Mouse (Mus musculus) limb, embryonic 13.5 days (tissue): ENCODE results near the gene Sprr2a3. TPM values are rescaled to one million over a fixed set of nuclear protein-coding genes. Genes with fewer than 3 reads are reported as not detected.
"Not testable (repeated sequence)": the region's sequence is repeated elsewhere in the genome, so short reads cannot be mapped to it uniquely, and the experiment has no call there.

Source experiments
- ATAC-seq: fragments of 200-750 bp; cut with Nextera tagmentation; 2 replicates; pipeline ENCODE4 v1.8.0; 2017; ENCODE audit warnings: low read depth, moderate number of reproducible peaks, moderate TSS enrichment; ENCODE audit not compliant: low FRiP score
- H3K27ac ChIP-seq: fragments of 300-500 bp; sonication (generic); 2 replicates; pipeline ENCODE4 v1.5.1; 2015; ENCODE audit warnings: inconsistent platforms, mild to moderate bottlenecking, moderate library complexity
- H3K27me3 ChIP-seq: fragments of 300-500 bp; sonication (generic); 2 replicates; pipeline ENCODE4 v1.6.1; 2015; ENCODE audit warnings: mild to moderate bottlenecking, inconsistent platforms
- H3K36me3 ChIP-seq: fragments of 300-500 bp; sonication (generic); 2 replicates; pipeline ENCODE4 v1.6.1; 2015; ENCODE audit warnings: inconsistent platforms, mild to moderate bottlenecking, moderate library complexity
- H3K4me1 ChIP-seq: fragments of 300-500 bp; sonication (generic); 2 replicates; pipeline ENCODE4 v1.6.1; 2015; ENCODE audit warnings: inconsistent platforms
- H3K4me2 ChIP-seq: fragments of 300-500 bp; sonication (generic); replicated peaks from 2 replicates; pipeline ENCODE4 v1.6.1; 2015; ENCODE audit warnings: inconsistent platforms, mild to moderate bottlenecking, moderate library complexity
- H3K4me3 ChIP-seq: fragments of 300-500 bp; sonication (generic); 2 replicates; pipeline ENCODE4 v1.5.1; 2015; ENCODE audit warnings: moderate library complexity, mild to moderate bottlenecking, inconsistent platforms
- H3K9ac ChIP-seq: fragments of 300-500 bp; sonication (generic); 2 replicates; pipeline ENCODE4 v1.6.1; 2015; ENCODE audit warnings: mild to moderate bottlenecking, inconsistent platforms
- H3K9me3 ChIP-seq: fragments of 300-500 bp; sonication (generic); 2 replicates; pipeline ENCODE4 v1.6.1; 2016; ENCODE audit warnings: inconsistent platforms
- WGBS: fragments of 180-500 bp; shearing (Covaris S2); methylation state at CpG from one replicate; pipeline ENCODE4 v1.1.7; 2015; 5-methylcytosine and 5-hydroxymethylcytosine counted together
- polyA plus RNA-seq: library from polyadenylated mRNA; unstranded; fragments of >200 nt; fragmentation: Nextera tagmentation; extraction: Ambion mirVana; gene quantifications from 2 replicates; pipeline ENCODE4 v1.2.1, GENCODE M21; 2015

The Sprr2a3 gene
- polyA plus RNA-seq, 1 experiment from 2014 or later = not detected

GRCm38 (mm10) chr3:92274018-92274417, 11.2 kb upstream of the Sprr2a3 start:
- H3K4me2 ChIP-seq, H3K36me3 ChIP-seq, H3K9me3 ChIP-seq, H3K4me3 ChIP-seq, H3K4me1 ChIP-seq, H3K27me3 ChIP-seq, H3K9ac ChIP-seq, H3K27ac ChIP-seq: not testable (repeated sequence)
- ATAC-seq = peak; percentile 29; the same call in 1 of the 2 replicates
- no CpG with 5 or more reads among the region's 1 CpGs for WGBS

DNA sequence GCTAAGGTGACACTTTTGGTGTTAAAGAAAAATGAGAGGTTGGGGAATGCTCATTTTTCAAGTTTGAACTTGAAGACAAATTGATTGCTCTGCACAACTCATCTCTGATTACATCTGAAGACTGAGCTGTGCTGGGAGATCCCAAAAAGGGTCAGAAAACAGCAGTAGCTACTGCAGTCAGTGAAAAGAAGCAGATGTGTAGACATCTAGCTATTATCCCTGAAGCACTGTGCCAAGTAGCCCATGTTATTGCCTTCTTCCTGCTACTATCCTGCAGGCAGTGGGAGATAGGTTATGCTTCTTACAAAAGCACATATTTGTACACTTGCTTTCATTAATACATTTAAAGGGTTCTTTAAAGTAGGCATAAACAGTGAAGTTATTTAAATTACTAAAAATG, 5.6 kb upstream of the Sprr2a3 start:
- not testable (repeated sequence) for H3K4me3 ChIP-seq, H3K27me3 ChIP-seq, H3K27ac ChIP-seq, H3K36me3 ChIP-seq, H3K4me2 ChIP-seq, H3K4me1 ChIP-seq, H3K9ac ChIP-seq, H3K9me3 ChIP-seq
- ATAC-seq = 0 out of 2 replicates have a peak, but pooled peaks have one; percentile 18

DNA sequence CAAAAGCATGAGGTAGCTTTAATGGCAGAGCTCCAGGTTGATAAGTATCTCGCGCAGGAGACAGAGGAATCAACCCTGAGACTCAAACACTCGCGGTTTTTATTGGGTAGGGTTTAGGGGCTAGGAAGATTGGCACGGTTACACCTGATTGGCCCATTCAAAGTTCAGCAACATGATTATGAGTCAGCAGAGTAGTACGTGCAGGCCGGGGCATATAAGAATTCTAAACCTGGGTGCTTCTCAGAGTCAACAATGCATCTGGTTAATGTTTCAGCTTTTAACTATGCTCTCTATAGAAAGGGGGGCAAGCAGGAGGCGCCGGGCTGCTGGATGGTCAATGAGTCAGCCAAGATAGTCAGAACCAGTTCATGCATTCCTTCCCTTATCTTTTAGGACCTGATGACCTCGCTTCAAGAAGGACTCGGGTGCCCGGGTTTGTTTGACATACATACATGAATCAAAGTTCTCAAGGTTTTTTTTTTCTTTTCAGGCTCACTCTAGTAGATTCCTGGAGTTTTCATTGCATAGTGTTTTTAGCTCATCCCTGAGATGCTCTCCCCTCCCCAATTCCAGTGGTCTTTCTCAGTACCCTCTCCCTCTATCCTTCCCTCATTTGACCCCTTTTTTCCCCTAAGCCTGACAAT, 4.1 kb upstream of the Sprr2a3 start:
- not testable (repeated sequence) for H3K4me2 ChIP-seq, H3K36me3 ChIP-seq
- WGBS = 76% methylated on average over 5 of the region's 12 CpGs

DNA sequence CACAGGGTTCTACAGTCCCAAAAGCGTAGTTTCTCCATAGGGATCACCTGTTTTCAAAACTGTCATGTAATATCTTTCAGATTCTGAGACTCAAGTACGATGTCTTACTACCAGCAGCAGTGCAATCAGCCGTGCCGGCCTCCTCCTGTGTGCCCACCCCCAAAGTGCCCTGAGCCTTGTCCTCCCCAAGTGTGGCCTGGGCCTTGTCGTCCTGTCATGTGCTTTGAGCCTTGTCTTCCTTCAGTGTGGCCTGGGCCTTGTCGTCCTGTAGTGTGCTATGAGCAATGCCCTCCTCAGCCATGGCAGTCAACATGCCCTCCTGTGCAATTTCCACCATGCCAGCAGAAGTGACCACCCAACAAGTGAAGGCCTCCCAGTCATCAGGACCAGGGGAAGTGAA, 3.3 kb downstream of the Sprr2a3 start:
- 82% methylated on average over 6 of the region's 6 CpGs for WGBS
- ATAC-seq = not testable (repeated sequence)

More for the DNA sequence above, 4.1 kb upstream of the Sprr2a3 start:
- H3K9me3 ChIP-seq, H3K4me3 ChIP-seq, H3K27ac ChIP-seq, H3K4me1 ChIP-seq, H3K9ac ChIP-seq, H3K27me3 ChIP-seq, ATAC-seq: not testable (repeated sequence)

DNA sequence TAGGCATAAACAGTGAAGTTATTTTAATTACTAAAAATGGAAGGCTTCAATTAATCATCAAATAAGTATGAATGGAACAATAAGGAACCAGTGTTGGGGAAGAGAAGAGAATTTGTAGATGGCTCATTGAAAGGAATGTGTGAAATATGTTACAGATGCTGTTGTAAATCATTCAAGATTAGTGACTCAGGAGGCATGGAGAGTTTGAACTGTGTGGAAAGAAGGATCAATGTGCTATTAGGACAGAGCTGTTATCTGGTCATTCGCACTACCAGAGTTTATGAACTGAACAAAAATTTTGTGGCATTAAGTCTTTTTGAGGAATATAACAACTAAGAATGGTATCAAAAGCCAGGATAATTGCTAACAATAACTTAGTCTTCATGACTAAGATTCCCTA, 22.2 kb downstream of the Sprr2a3 start:
- Histone ChIP-seq H3K9ac (no peak overlapping the region), H3K36me3 (no peaks in the 10 kb centered on the region), H3K4me2 (no peak overlapping the region), H3K4me1 (no peaks in the 10 kb centered on the region), H3K9me3 (no peaks in the 10 kb centered on the region), H3K4me3 (no peak overlapping the region), H3K27me3 (no peaks in the 10 kb centered on the region), H3K27ac (no peak overlapping the region)
- ATAC-seq = no peak
- 75% methylated on average over 1 of the region's 1 CpGs for WGBS

More for the DNA sequence above, 3.3 kb downstream of the Sprr2a3 start:
- H3K36me3 ChIP-seq, H3K27ac ChIP-seq, H3K27me3 ChIP-seq, H3K4me3 ChIP-seq, H3K4me1 ChIP-seq, H3K4me2 ChIP-seq, H3K9ac ChIP-seq, H3K9me3 ChIP-seq: not testable (repeated sequence)

DNA sequence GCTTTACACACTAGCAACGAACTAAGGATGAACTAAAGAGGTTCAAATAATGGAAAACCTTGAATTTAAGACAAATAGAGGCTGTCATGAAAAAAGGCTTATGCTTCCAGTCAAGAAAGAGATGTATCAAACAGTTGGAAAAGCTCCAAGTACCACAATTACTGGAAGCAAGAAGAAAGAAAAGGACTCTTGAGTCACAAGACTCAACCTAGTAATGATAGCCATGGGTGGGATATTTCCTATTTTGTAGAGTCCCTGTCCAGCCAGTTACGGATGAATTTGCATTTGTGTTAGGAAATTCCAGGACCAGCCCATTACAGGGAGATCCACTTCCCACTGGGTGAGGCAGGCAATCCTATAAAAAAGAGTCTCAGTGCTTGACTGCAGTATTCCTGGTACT, 31.1 kb downstream of the Sprr2a3 start, which contains the start of gene Sprr2b:
Sprr2b (plus strand) TSS at position 301 of the 400 bp plus-strand sequence.
- Histone ChIP-seq H3K36me3 (no peaks in the 10 kb centered on the region), H3K9ac (no peak within 1 kb of the TSS), H3K27ac (no peak within 1 kb of the TSS), H3K4me1 (no peaks in the 10 kb centered on the region), H3K27me3 (no peaks in the 10 kb centered on the region), H3K4me2 (no peak within 1 kb of the TSS), H3K9me3 (no peaks in the 10 kb centered on the region), H3K4me3 (no peak within 1 kb of the TSS)
- WGBS = 76% methylated on average over 2 of the region's 2 CpGs
- ATAC-seq = no peak

- 86% methylated on average over 2 of the region's 2 CpGs for WGBS
- Histone ChIP-seq H3K36me3 (no peaks in the 10 kb centered on the region), H3K9me3 (no peaks in the 10 kb centered on the region), H3K4me3 (no peak overlapping the region), H3K27me3 (no peaks in the 10 kb centered on the region), H3K27ac (no peak overlapping the region), H3K4me2 (no peak overlapping the region), H3K9ac (no peak overlapping the region), H3K4me1 (no peaks in the 10 kb centered on the region)
- ATAC-seq = no peak
Observed at GRCm38 (mm10) chr3:92317384-92317783, 32.2 kb downstream of the Sprr2a3 start.

- no peak for ATAC-seq
- Histone ChIP-seq H3K9me3 (no peaks in the 10 kb centered on the region), H3K9ac (no peak overlapping the region), H3K4me3 (no peak overlapping the region), H3K4me2 (no peak overlapping the region), H3K27ac (no peak overlapping the region), H3K36me3 (no peaks in the 10 kb centered on the region), H3K27me3 (no peaks in the 10 kb centered on the region), H3K4me1 (no peaks in the 10 kb centered on the region)
- 84% methylated on average over 1 of the region's 1 CpGs for WGBS
Observed at GRCm38 (mm10) chr3:92336278-92336677, 51.1 kb downstream of the Sprr2a3 start.

- Histone ChIP-seq H3K27me3 (no peaks in the 10 kb centered on the region), H3K27ac (no peak within 1 kb of the TSS), H3K4me3 (no peak within 1 kb of the TSS), H3K9me3 (no peaks in the 10 kb centered on the region), H3K36me3 (no peaks in the 10 kb centered on the region), H3K4me1 (no peaks in the 10 kb centered on the region), H3K9ac (no peak within 1 kb of the TSS), H3K4me2 (no peak within 1 kb of the TSS)
- 89% methylated on average over 5 of the region's 5 CpGs for WGBS
- no peak for ATAC-seq
Observed at GRCm38 (mm10) chr3:92338840-92339239, 53.6 kb downstream of the Sprr2a3 start, which contains the start of gene Sprr2d. TSS of gene Sprr2d (plus strand) at chr3:92339140.

Other genes with a start within 250 kb of the Sprr2a3 start
- 3.6 and 3.7 TPM in 2 replicates for gene Lor, start 202.3 kb upstream of the Sprr2a3 start, polyA plus RNA-seq
- not detected in 2 replicates for gene Prr9, start 161.5 kb upstream of the Sprr2a3 start, polyA plus RNA-seq
- gene Lelp1, start 142.7 kb upstream of the Sprr2a3 start, polyA plus RNA-seq = not detected in 2 replicates
- 0.14 and 0.15 TPM in 2 replicates for gene Sprr2a1, start 69.6 kb upstream of the Sprr2a3 start, polyA plus RNA-seq
- gene Sprr2a2, start 69.5 kb upstream of the Sprr2a3 start, polyA plus RNA-seq = 4.4 and 5.1 TPM in 2 replicates
- gene Sprr2b, start 31.2 kb downstream of the Sprr2a3 start, polyA plus RNA-seq = not detected in 2 replicates
- gene Sprr2d, start 53.7 kb downstream of the Sprr2a3 start, polyA plus RNA-seq = not detected in 2 replicates
- not detected in 2 replicates for gene Sprr2e, start 66.7 kb downstream of the Sprr2a3 start, polyA plus RNA-seq
- gene Sprr2f, start 79.8 kb downstream of the Sprr2a3 start, polyA plus RNA-seq = not detected in 2 replicates
- gene Sprr2h, start 100.3 kb downstream of the Sprr2a3 start, polyA plus RNA-seq = not detected in 2 replicates
- gene Sprr2i, start 122.6 kb downstream of the Sprr2a3 start, polyA plus RNA-seq = not detected in 2 replicates
- gene Sprr2j-ps, start 132.7 kb downstream of the Sprr2a3 start, polyA plus RNA-seq = not detected in 2 replicates
- gene Gm9774, start 144.0 kb downstream of the Sprr2a3 start, polyA plus RNA-seq = 8.9 and 9.6 TPM in 2 replicates
- not detected in 2 replicates for gene Sprr2k, start 147.2 kb downstream of the Sprr2a3 start, polyA plus RNA-seq
- gene Sprr1b, start 153.4 kb downstream of the Sprr2a3 start, polyA plus RNA-seq = 0.24 TPM in 1 of 2 replicates, not detected in the other
- not detected in 2 replicates for gene Sprr3, start 173.3 kb downstream of the Sprr2a3 start, polyA plus RNA-seq
- gene Sprr1a, start 200.5 kb downstream of the Sprr2a3 start, polyA plus RNA-seq = 0.49 and 0.67 TPM in 2 replicates
- not detected in 2 replicates for gene Sprr4, start 215.1 kb downstream of the Sprr2a3 start, polyA plus RNA-seq
- not detected in 2 replicates for gene 2310046K23Rik, start 249.1 kb downstream of the Sprr2a3 start, polyA plus RNA-seq